Mouse (Mus musculus): Measurements from ENCODE around the gene Gm9507. TPM values are rescaled to one million over a fixed set of nuclear protein-coding genes. Genes with fewer than 3 reads are reported as not detected.
"Not testable (repeated sequence)": the region's sequence is repeated elsewhere in the genome, so short reads cannot be mapped to it uniquely, and the experiment has no call there.

Gm9507 gene
- total and polyA plus RNA-seq, 3 experiments: not detected

GRCm38 (mm10) chr10:77804095-77804494, 7.5 kb downstream of the Gm9507 start:
- TF ChIP-seq POLR2AphosphoS5 (IDR thresholded peaks at IDR 0.05; ENCODE audit: insufficient replicate concordance, low read depth, low read length) (no peak), GATA2 (IDR thresholded peaks at IDR 0.05; ENCODE audit: borderline replicate concordance, low read depth, low read length) (no peak), GATA1 (IDR thresholded peaks at IDR 0.05; ENCODE audit: borderline replicate concordance, low read length) (no peak), TAL1 (conservative IDR thresholded peaks at IDR 0.05; ENCODE audit: low read depth, low read length) (no peak), CTCF (IDR thresholded peaks at IDR 0.05; ENCODE audit: low read depth, low read length) (no peak)
- Histone ChIP-seq H3K9me3 (replicated peaks) (no peaks in the 10 kb centered on the region), H3K36me3 (replicated peaks) (no peaks in the 10 kb centered on the region), H3K4me1 (ENCODE audit: insufficient read depth, low read depth, low read length) (no peaks in the 10 kb centered on the region), H3K4me3 (ENCODE audit: low read depth, low read length) (no peak overlapping the region), H3K27me3 (ENCODE audit: insufficient read depth, low read length) (peaks cover 4% of the 10 kb centered on the region; the same call in 1 of the 2 replicates)
- no peak for DNase-seq (ENCODE audit: low spot score)
- ATAC-seq (ENCODE audit: extremely low read depth, insufficient number of reproducible peaks, low FRiP score, poor library complexity, severe bottlenecking): no peak

- Histone ChIP-seq H3K4me1 (ENCODE audit: insufficient read depth, low read depth, low read length) (no peaks in the 10 kb centered on the region), H3K9me3 (replicated peaks) (no peaks in the 10 kb centered on the region), H3K4me3 (ENCODE audit: low read depth, low read length) (no peak within 1 kb of the TSS), H3K27me3 (ENCODE audit: insufficient read depth, low read length) (peaks cover 11% of the 10 kb centered on the region; the same call in 1 of the 2 replicates), H3K36me3 (replicated peaks) (no peaks in the 10 kb centered on the region)
- DNase-seq (ENCODE audit: low spot score) (no peak), ATAC-seq (ENCODE audit: extremely low read depth, insufficient number of reproducible peaks, low FRiP score, poor library complexity, severe bottlenecking) (no peak)
- TF ChIP-seq GATA1 (IDR thresholded peaks at IDR 0.05; ENCODE audit: borderline replicate concordance, low read length) (no peak), GATA2 (IDR thresholded peaks at IDR 0.05; ENCODE audit: borderline replicate concordance, low read depth, low read length) (no peak), TAL1 (conservative IDR thresholded peaks at IDR 0.05; ENCODE audit: low read depth, low read length) (no peak), POLR2AphosphoS5 (IDR thresholded peaks at IDR 0.05; ENCODE audit: insufficient replicate concordance, low read depth, low read length) (no peak), CTCF (IDR thresholded peaks at IDR 0.05; ENCODE audit: low read depth, low read length) (no peak)
Observed at GRCm38 (mm10) chr10:77798921-77799508, 12.6 kb downstream of the Gm9507 start, which contains the start of gene Gm19668. TSS of gene Gm19668 (minus strand) at chr10:77799133.

- DNase-seq (ENCODE audit: low spot score); H3K36me3 ChIP-seq (replicated peaks); H3K9me3 ChIP-seq (replicated peaks); H3K4me3 ChIP-seq (ENCODE audit: low read depth, low read length); H3K4me1 ChIP-seq (ENCODE audit: insufficient read depth, low read depth, low read length); ATAC-seq (ENCODE audit: extremely low read depth, insufficient number of reproducible peaks, low FRiP score, poor library complexity, severe bottlenecking): not testable (repeated sequence)
- peaks cover 11% of the 10 kb centered on the region; the same call in 1 of the 2 replicates for H3K27me3 ChIP-seq (ENCODE audit: insufficient read depth, low read length)
Observed at GRCm38 (mm10) chr10:77798164-77798920, 13.3 kb downstream of the Gm9507 start.

GRCm38 (mm10) chr10:77797677-77798076, 14.0 kb downstream of the Gm9507 start:
- TF ChIP-seq CTCF (IDR thresholded peaks at IDR 0.05; ENCODE audit: low read depth, low read length) (no peak), GATA1 (IDR thresholded peaks at IDR 0.05; ENCODE audit: borderline replicate concordance, low read length) (no peak), POLR2AphosphoS5 (IDR thresholded peaks at IDR 0.05; ENCODE audit: insufficient replicate concordance, low read depth, low read length) (no peak), TAL1 (conservative IDR thresholded peaks at IDR 0.05; ENCODE audit: low read depth, low read length) (no peak), GATA2 (IDR thresholded peaks at IDR 0.05; ENCODE audit: borderline replicate concordance, low read depth, low read length) (no peak)
- Histone ChIP-seq H3K4me1 (ENCODE audit: insufficient read depth, low read depth, low read length) (no peaks in the 10 kb centered on the region), H3K27me3 (ENCODE audit: insufficient read depth, low read length) (peaks cover 11% of the 10 kb centered on the region; the same call in 1 of the 2 replicates), H3K36me3 (replicated peaks) (no peaks in the 10 kb centered on the region), H3K9me3 (replicated peaks) (no peaks in the 10 kb centered on the region), H3K4me3 (ENCODE audit: low read depth, low read length) (no peak overlapping the region)
- no peak for ATAC-seq (ENCODE audit: extremely low read depth, insufficient number of reproducible peaks, low FRiP score, poor library complexity, severe bottlenecking)
- no peak for DNase-seq (ENCODE audit: low spot score)

- ATAC-seq (ENCODE audit: extremely low read depth, insufficient number of reproducible peaks, low FRiP score, poor library complexity, severe bottlenecking) (no peak), DNase-seq (ENCODE audit: low spot score) (no peak)
- Histone ChIP-seq H3K4me3 (ENCODE audit: low read depth, low read length) (no peak within 1 kb of the TSS), H3K36me3 (replicated peaks) (no peaks in the 10 kb centered on the region), H3K4me1 (ENCODE audit: insufficient read depth, low read depth, low read length) (no peaks in the 10 kb centered on the region), H3K27me3 (ENCODE audit: insufficient read depth, low read length) (peaks cover 7% of the 10 kb centered on the region; the same call in 1 of the 2 replicates), H3K9me3 (replicated peaks) (no peaks in the 10 kb centered on the region)
- no peak for TF ChIP-seq CTCF (IDR thresholded peaks at IDR 0.05; ENCODE audit: low read depth, low read length)
- no peak for TF ChIP-seq POLR2AphosphoS5 (IDR thresholded peaks at IDR 0.05; ENCODE audit: insufficient replicate concordance, low read depth, low read length)
Observed at GRCm38 (mm10) chr10:77794976-77795375, 16.7 kb downstream of the Gm9507 start, which contains the start of gene Gm9639. TSS of gene Gm9639 (minus strand) at chr10:77795076.

- DNase-seq (ENCODE audit: low spot score) (no peak), ATAC-seq (ENCODE audit: extremely low read depth, insufficient number of reproducible peaks, low FRiP score, poor library complexity, severe bottlenecking) (no peak)
- Histone ChIP-seq H3K4me1 (ENCODE audit: insufficient read depth, low read depth, low read length) (no peaks in the 10 kb centered on the region), H3K9me3 (replicated peaks) (no peaks in the 10 kb centered on the region), H3K36me3 (replicated peaks) (no peaks in the 10 kb centered on the region), H3K4me3 (ENCODE audit: low read depth, low read length) (no peak overlapping the region), H3K27me3 (ENCODE audit: insufficient read depth, low read length) (no peaks in the 10 kb centered on the region)
- no peak for TF ChIP-seq GATA1 (IDR thresholded peaks at IDR 0.05; ENCODE audit: borderline replicate concordance, low read length)
- TF ChIP-seq CTCF (IDR thresholded peaks at IDR 0.05; ENCODE audit: low read depth, low read length): no peak
- no peak for TF ChIP-seq POLR2AphosphoS5 (IDR thresholded peaks at IDR 0.05; ENCODE audit: insufficient replicate concordance, low read depth, low read length)
Observed at GRCm38 (mm10) chr10:77788621-77789020, 23.0 kb downstream of the Gm9507 start.

GRCm38 (mm10) chr10:77787876-77788275, 23.8 kb downstream of the Gm9507 start, which contains the start of gene Gm7137:
TSS of gene Gm7137 (minus strand) at chr10:77788200.
- H3K36me3 ChIP-seq (replicated peaks); ATAC-seq (ENCODE audit: extremely low read depth, insufficient number of reproducible peaks, low FRiP score, poor library complexity, severe bottlenecking); H3K4me1 ChIP-seq (ENCODE audit: insufficient read depth, low read depth, low read length); DNase-seq (ENCODE audit: low spot score); H3K27me3 ChIP-seq (ENCODE audit: insufficient read depth, low read length); H3K9me3 ChIP-seq (replicated peaks); H3K4me3 ChIP-seq (ENCODE audit: low read depth, low read length): not testable (repeated sequence)

GRCm38 (mm10) chr10:77783396-77783795, 28.2 kb downstream of the Gm9507 start:
- not testable (repeated sequence) for H3K36me3 ChIP-seq (replicated peaks); H3K27me3 ChIP-seq (ENCODE audit: insufficient read depth, low read length); DNase-seq (ENCODE audit: low spot score); H3K9me3 ChIP-seq (replicated peaks); ATAC-seq (ENCODE audit: extremely low read depth, insufficient number of reproducible peaks, low FRiP score, poor library complexity, severe bottlenecking); H3K4me3 ChIP-seq (ENCODE audit: low read depth, low read length); H3K4me1 ChIP-seq (ENCODE audit: insufficient read depth, low read depth, low read length)

- H3K36me3 ChIP-seq (replicated peaks); H3K4me3 ChIP-seq (ENCODE audit: low read depth, low read length); ATAC-seq (ENCODE audit: extremely low read depth, insufficient number of reproducible peaks, low FRiP score, poor library complexity, severe bottlenecking); H3K4me1 ChIP-seq (ENCODE audit: insufficient read depth, low read depth, low read length); DNase-seq (ENCODE audit: low spot score); H3K9me3 ChIP-seq (replicated peaks); H3K27me3 ChIP-seq (ENCODE audit: insufficient read depth, low read length): not testable (repeated sequence)
Observed at GRCm38 (mm10) chr10:77782442-77782841, 29.2 kb downstream of the Gm9507 start, which contains the start of gene Gm3250. TSS of gene Gm3250 (minus strand) at chr10:77782542.

Measured in G1E (cell line).